Mouse (Mus musculus): Measurements from ENCODE around the gene Arhgef5. TPM values are rescaled to one million over a fixed set of nuclear protein-coding genes. Genes with fewer than 3 reads are reported as not detected.
A peak's percentile ranks its signal among the peaks of the same experiment; 100 is the strongest.

Arhgef5 gene
- polyA plus RNA-seq, 2 experiments = 1.3 to 2.3 TPM

DNA sequence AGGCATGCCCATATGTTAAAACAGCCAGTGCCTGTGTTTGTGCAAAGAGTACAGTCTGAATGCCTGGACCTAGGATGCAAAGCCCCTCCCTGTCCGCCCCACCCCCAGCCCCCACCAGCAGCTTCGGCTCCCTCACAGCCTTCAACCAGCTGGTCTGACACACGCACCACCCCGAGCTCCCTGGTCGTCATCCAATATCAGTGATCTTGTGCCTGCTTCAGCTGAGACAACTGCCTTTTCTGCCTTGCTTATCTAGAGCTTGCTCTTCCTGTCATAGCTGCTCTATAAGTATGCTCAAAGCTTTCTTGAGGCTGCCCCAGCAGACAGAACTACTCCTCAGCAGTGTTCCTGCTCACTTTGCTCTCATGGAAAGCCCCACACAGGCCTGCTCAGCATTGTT is 30.5 kb downstream of the Arhgef5 start:
- ATAC-seq (ENCODE audit: insufficient read depth) = no peak
- 15% methylated on average over 5 of the region's 5 CpGs for WGBS (ENCODE audit: insufficient replicate concordance)
- DNase-seq (ENCODE audit: low read depth in 3 of 3, low spot score in 3 of 3) = no peak

GRCm38 (mm10) chr6:43296798-43297507 is 31.6 kb downstream of the Arhgef5 start:
- Histone ChIP-seq H3K4me3 (ENCODE audit: insufficient read depth in 1 of 2, low read depth in 2 of 2, low read length in 2 of 2) (no peak overlapping the region), H3K9ac (replicated peaks) (no peak overlapping the region), H3K9me3 (ENCODE audit: control insufficient read depth, low read length) (no peaks in the 10 kb centered on the region), H3K4me2 (ENCODE audit: low read depth) (no peak overlapping the region), H3K36me3 (replicated peaks; ENCODE audit: control insufficient read depth, insufficient read depth, low read depth) (no peaks in the 10 kb centered on the region), H3K27me3 (ENCODE audit: control insufficient read depth, insufficient read depth, low read length) (no peaks in the 10 kb centered on the region), H3K27ac (no peak overlapping the region), H3K4me1 (replicated peaks; ENCODE audit: control insufficient read depth in 2 of 2, insufficient read depth in 2 of 2, low read length in 1 of 2) (no peaks in the 10 kb centered on the region)
- no peak for DNase-seq (ENCODE audit: low read depth in 3 of 3, low spot score in 3 of 3)
- 35% methylated on average over 7 of the region's 7 CpGs for WGBS (ENCODE audit: insufficient replicate concordance)
- TF ChIP-seq EP300 (IDR thresholded peaks at IDR 0.05; ENCODE audit: low read depth) (no peak), CTCF (IDR thresholded peaks at IDR 0.05; ENCODE audit: low read depth) (peak; percentile 36)
- ATAC-seq (ENCODE audit: insufficient read depth) = no peak

More for the DNA sequence above, 30.5 kb downstream of the Arhgef5 start:
- Histone ChIP-seq H3K4me1 (replicated peaks; ENCODE audit: control insufficient read depth in 2 of 2, insufficient read depth in 2 of 2, low read length in 1 of 2) (no peaks in the 10 kb centered on the region), H3K27me3 (ENCODE audit: control insufficient read depth, insufficient read depth, low read length) (no peaks in the 10 kb centered on the region), H3K4me3 (ENCODE audit: insufficient read depth in 1 of 2, low read depth in 2 of 2, low read length in 2 of 2) (no peak overlapping the region), H3K9me3 (ENCODE audit: control insufficient read depth, low read length) (no peaks in the 10 kb centered on the region), H3K36me3 (replicated peaks; ENCODE audit: control insufficient read depth, insufficient read depth, low read depth) (no peaks in the 10 kb centered on the region), H3K27ac (no peak overlapping the region), H3K9ac (replicated peaks) (no peak overlapping the region), H3K4me2 (ENCODE audit: low read depth) (no peak overlapping the region)
- no peak for TF ChIP-seq EP300 (IDR thresholded peaks at IDR 0.05; ENCODE audit: low read depth)
- TF ChIP-seq CTCF (IDR thresholded peaks at IDR 0.05; ENCODE audit: low read depth) = no peak

DNA sequence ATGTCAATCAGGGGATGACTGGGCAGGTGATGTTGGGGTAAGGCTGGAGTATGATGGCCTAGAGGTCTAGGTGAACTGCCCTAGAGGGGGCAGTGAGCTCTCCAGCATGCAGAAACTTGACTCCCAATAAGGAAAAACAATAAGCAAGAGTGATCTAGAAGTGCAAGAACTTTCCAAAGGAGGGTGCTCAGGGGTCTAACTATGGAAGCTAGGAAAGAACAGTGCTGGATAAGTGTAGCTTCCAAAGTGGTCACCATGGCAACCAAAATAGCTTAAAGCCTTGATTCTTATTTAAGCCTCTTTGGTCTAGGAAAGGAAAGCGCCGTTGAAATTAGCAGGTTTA is 32.1 kb downstream of the Arhgef5 start:
- H3K9ac ChIP-seq (replicated peaks) = no peak overlapping the region
- H3K36me3 ChIP-seq (replicated peaks; ENCODE audit: control insufficient read depth, insufficient read depth, low read depth) = no peaks in the 10 kb centered on the region
- WGBS (ENCODE audit: insufficient replicate concordance) = 44% methylated on average over 2 of the region's 2 CpGs
- TF ChIP-seq CTCF (IDR thresholded peaks at IDR 0.05; ENCODE audit: low read depth) = no peak
- TF ChIP-seq EP300 (IDR thresholded peaks at IDR 0.05; ENCODE audit: low read depth) = no peak
- no peak overlapping the region for H3K4me3 ChIP-seq (ENCODE audit: insufficient read depth in 1 of 2, low read depth in 2 of 2, low read length in 2 of 2)
- H3K4me2 ChIP-seq (ENCODE audit: low read depth) = no peak overlapping the region
- H3K27ac ChIP-seq = no peak overlapping the region
- no peaks in the 10 kb centered on the region for H3K4me1 ChIP-seq (replicated peaks; ENCODE audit: control insufficient read depth in 2 of 2, insufficient read depth in 2 of 2, low read length in 1 of 2)
- H3K9me3 ChIP-seq (ENCODE audit: control insufficient read depth, low read length) = no peaks in the 10 kb centered on the region
- H3K27me3 ChIP-seq (ENCODE audit: control insufficient read depth, insufficient read depth, low read length) = no peaks in the 10 kb centered on the region
- no peak for ATAC-seq (ENCODE audit: insufficient read depth)
- DNase-seq (ENCODE audit: low read depth in 3 of 3, low spot score in 3 of 3) = no peak

DNA sequence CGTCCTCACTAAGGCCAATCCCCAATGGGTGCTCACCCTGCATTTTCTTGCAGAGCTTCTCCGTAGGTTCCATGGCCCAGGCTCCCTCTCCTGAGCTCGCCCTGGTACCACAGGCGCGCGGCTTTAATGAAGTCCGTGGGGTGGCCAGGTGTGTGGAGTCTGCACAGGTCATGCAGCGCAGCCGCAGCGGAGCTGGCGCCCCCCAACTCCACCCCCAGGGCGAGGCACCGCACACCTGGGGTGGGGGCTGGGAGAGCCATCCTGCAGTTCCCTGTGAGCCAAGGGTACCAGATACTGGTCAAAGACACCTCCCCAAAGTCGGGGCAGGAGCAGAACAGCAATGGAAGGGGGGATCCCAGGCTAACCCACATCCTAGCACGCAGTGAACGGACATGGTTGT is 44.1 kb downstream of the Arhgef5 start, which contains the start of gene Nobox:
Gene Nobox (minus strand): TSS at position 101 of the 400 bp plus-strand sequence.
- H3K4me1 ChIP-seq (replicated peaks; ENCODE audit: control insufficient read depth in 2 of 2, insufficient read depth in 2 of 2, low read length in 1 of 2) = no peaks in the 10 kb centered on the region
- H3K9me3 ChIP-seq (ENCODE audit: control insufficient read depth, low read length) = no peaks in the 10 kb centered on the region
- WGBS (ENCODE audit: insufficient replicate concordance) = 52% methylated on average over 16 of the region's 16 CpGs
- no peak within 1 kb of the TSS for H3K27ac ChIP-seq
- TF ChIP-seq EP300 (IDR thresholded peaks at IDR 0.05; ENCODE audit: low read depth) = no peak
- TF ChIP-seq CTCF (IDR thresholded peaks at IDR 0.05; ENCODE audit: low read depth) = no peak
- no peak within 1 kb of the TSS for H3K9ac ChIP-seq (replicated peaks)
- H3K27me3 ChIP-seq (ENCODE audit: control insufficient read depth, insufficient read depth, low read length) = no peaks in the 10 kb centered on the region
- H3K36me3 ChIP-seq (replicated peaks; ENCODE audit: control insufficient read depth, insufficient read depth, low read depth) = no peaks in the 10 kb centered on the region
- DNase-seq (ENCODE audit: low read depth in 3 of 3, low spot score in 3 of 3) = no peak
- no peak for ATAC-seq (ENCODE audit: insufficient read depth)
- H3K4me2 ChIP-seq (ENCODE audit: low read depth) = no peak within 1 kb of the TSS
- H3K4me3 ChIP-seq (ENCODE audit: insufficient read depth in 1 of 2, low read depth in 2 of 2, low read length in 2 of 2) = no peak within 1 kb of the TSS

GRCm38 (mm10) chr6:43310071-43310470 is 44.7 kb downstream of the Arhgef5 start:
- no peak for DNase-seq (ENCODE audit: low read depth in 3 of 3, low spot score in 3 of 3)
- Histone ChIP-seq H3K27ac (no peak overlapping the region), H3K27me3 (ENCODE audit: control insufficient read depth, insufficient read depth, low read length) (no peaks in the 10 kb centered on the region), H3K9ac (replicated peaks) (no peak overlapping the region), H3K4me3 (ENCODE audit: insufficient read depth in 1 of 2, low read depth in 2 of 2, low read length in 2 of 2) (no peak overlapping the region), H3K4me1 (replicated peaks; ENCODE audit: control insufficient read depth in 2 of 2, insufficient read depth in 2 of 2, low read length in 1 of 2) (no peaks in the 10 kb centered on the region), H3K9me3 (ENCODE audit: control insufficient read depth, low read length) (no peaks in the 10 kb centered on the region), H3K4me2 (ENCODE audit: low read depth) (no peak overlapping the region), H3K36me3 (replicated peaks; ENCODE audit: control insufficient read depth, insufficient read depth, low read depth) (no peaks in the 10 kb centered on the region)
- WGBS (ENCODE audit: insufficient replicate concordance) = 66% methylated on average over 6 of the region's 6 CpGs
- no peak for ATAC-seq (ENCODE audit: insufficient read depth)
- TF ChIP-seq EP300 (IDR thresholded peaks at IDR 0.05; ENCODE audit: low read depth) (no peak), CTCF (IDR thresholded peaks at IDR 0.05; ENCODE audit: low read depth) (no peak)

Measured in liver, embryonic 14.5 days (tissue).